Mouse (Mus musculus) ES-Bruce4 (cell line): ENCODE data around the gene Ttn.

ENCODE experiments used
- CTCF ChIP-seq: IDR thresholded peaks from one replicate; pipeline ENCODE4 v1.8.1; 2011; ENCODE audit warnings: low read depth, low read length
- POLR2A ChIP-seq: IDR thresholded peaks from one replicate; pipeline ENCODE4 v1.8.1; 2011; ENCODE audit warnings: low read length; ENCODE audit not compliant: insufficient read depth

DNA sequence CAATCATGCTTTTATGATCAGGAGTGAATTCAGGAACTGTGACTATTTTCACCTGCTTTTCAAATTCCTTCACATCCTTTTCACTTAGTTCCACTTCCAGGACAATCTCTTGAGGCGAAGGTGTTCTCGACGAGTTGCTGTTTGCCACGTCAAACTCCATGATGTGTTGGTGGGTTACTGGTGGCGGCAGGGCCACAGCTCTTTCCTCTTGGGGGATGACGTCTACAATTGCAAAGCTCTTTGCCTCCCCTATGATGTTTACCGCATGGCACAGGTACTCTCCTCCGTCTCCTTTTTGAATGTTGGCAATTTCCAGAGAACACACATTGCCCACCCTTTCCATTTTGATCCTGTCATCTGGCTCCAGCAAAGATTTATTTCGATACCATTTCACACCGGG lies 67.4 kb downstream of the Ttn start:
- TF ChIP-seq CTCF (no peak), POLR2A (no peak)
